Comparison of ENCODE assay signal across 10 mouse cellular contexts in the genomic region with DNA sequence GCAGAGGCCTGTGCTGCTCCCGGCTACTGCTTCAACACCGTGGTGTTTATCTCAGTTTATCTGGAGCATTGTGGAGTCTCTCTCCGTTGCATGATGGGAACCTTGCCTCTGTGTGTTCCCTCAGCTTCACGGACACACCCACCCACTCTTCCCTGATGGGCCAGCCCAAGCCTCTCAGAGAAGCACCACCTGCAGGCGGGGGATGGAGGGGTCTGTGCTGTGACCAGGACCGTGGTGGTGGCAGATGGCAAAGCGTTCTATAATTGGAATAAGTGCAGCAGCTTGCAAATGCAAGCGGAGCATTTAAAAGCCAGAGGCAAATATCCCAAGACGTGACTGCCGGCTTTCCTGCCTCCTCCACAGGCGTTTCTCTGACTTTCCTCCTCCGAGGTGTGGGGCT.
DNase-seq lines count a peak whose midpoint lies in the region; ATAC-seq and TF ChIP-seq lines count a peak whose summit lies in the region.
"Had no signal": no experiment of that assay in that cellular context is flagged by ENCODE, and none has a peak within 500 bp of the region (broad histone marks: within the 10 kb centered on the region; RNA-seq: fewer than 3 reads in every experiment).

No protein-coding gene starts in this region.

- no peak; the same call in 1 of the 2 replicates for ATAC-seq in midbrain, embryonic 11.5 days (ENCODE audit: low FRiP score)
- ATAC-seq in hindbrain, embryonic 14.5 days (ENCODE audit: low FRiP score), result no peak
- 0 out of 2 replicates have a peak, but pooled peaks have one; percentile 19 for ATAC-seq in stomach, postnatal 0 days (ENCODE audit: low FRiP score, low TSS enrichment)
- no peak for ATAC-seq in kidney, embryonic 16.5 days (ENCODE audit: low FRiP score, low TSS enrichment)
- ATAC-seq in inflammation-experienced regulatory T-cells, adult 6 months, result no peak

- no peak overlapping the region for H3K9ac ChIP-seq in midbrain, embryonic 11.5 days (ENCODE audit: low read length)
- H3K9ac ChIP-seq in hindbrain, embryonic 14.5 days, result no peak overlapping the region
- no peak overlapping the region for H3K9ac ChIP-seq in stomach, postnatal 0 days (ENCODE audit: low read length)
- H3K9ac ChIP-seq in kidney, embryonic 16.5 days (replicated peaks; ENCODE audit: low read length), result no peak overlapping the region

- no peak for DNase-seq in midbrain, embryonic 10.5 days (ENCODE audit: low spot score)
- DNase-seq in midbrain, embryonic 11.5 days (ENCODE audit: low spot score, missing footprints), result no peak
- peak; percentile 46 for DNase-seq in hindbrain, embryonic 14.5 days (ENCODE audit: low spot score)
- peak; percentile 87 to 92 for DNase-seq in left cerebral cortex, postnatal 36 days (ENCODE audit: low spot score in 2 of 2)
- no peak for DNase-seq in stomach, postnatal 0 days (ENCODE audit: low spot score)
- no peak for DNase-seq in thymus, adult 18-20 months
- DNase-seq: gastrocnemius, postnatal 36 days; kidney, adult 8-10 months had no signal

- WGBS in midbrain, embryonic 10.5 days, result 74% methylated on average over 12 of the region's 12 CpGs
- 69% methylated on average over 12 of the region's 12 CpGs for WGBS in midbrain, embryonic 11.5 days
- WGBS in hindbrain, embryonic 14.5 days, result 31% methylated on average over 12 of the region's 12 CpGs
- WGBS in stomach, postnatal 0 days, result 54% methylated on average over 12 of the region's 12 CpGs
- WGBS in kidney, embryonic 16.5 days, result 69% methylated on average over 12 of the region's 12 CpGs

- H3K9me3 ChIP-seq in midbrain, embryonic 10.5 days (replicated peaks), result no peaks in the 10 kb centered on the region
- no peaks in the 10 kb centered on the region for H3K9me3 ChIP-seq in midbrain, embryonic 11.5 days (ENCODE audit: control insufficient read depth, low read length)
- no peaks in the 10 kb centered on the region for H3K9me3 ChIP-seq in hindbrain, embryonic 14.5 days (ENCODE audit: control insufficient read depth, low read length)
- H3K9me3 ChIP-seq in stomach, postnatal 0 days (ENCODE audit: control insufficient read depth, low read length), result no peaks in the 10 kb centered on the region
- no peaks in the 10 kb centered on the region for H3K9me3 ChIP-seq in kidney, embryonic 16.5 days (ENCODE audit: low read length)

- H3K27ac ChIP-seq in midbrain, embryonic 10.5 days (replicated peaks), result peak overlapping the region; percentile 14; the same call in 1 of the 2 replicates
- H3K27ac ChIP-seq in midbrain, embryonic 11.5 days (ENCODE audit: low read depth, low read length), result no peak overlapping the region
- 0 out of 2 replicates have a peak overlapping the region, but pooled peaks have one; percentile 3 for H3K27ac ChIP-seq in hindbrain, embryonic 14.5 days
- no peak overlapping the region for H3K27ac ChIP-seq in stomach, postnatal 0 days (replicated peaks)
- H3K27ac ChIP-seq in kidney, embryonic 16.5 days (ENCODE audit: low read length), result no peak overlapping the region

- H3K4me1 ChIP-seq in midbrain, embryonic 10.5 days, result peaks cover 23% of the 10 kb centered on the region
- no peaks in the 10 kb centered on the region for H3K4me1 ChIP-seq in midbrain, embryonic 11.5 days (ENCODE audit: control insufficient read depth, insufficient read depth, low read length)
- H3K4me1 ChIP-seq in hindbrain, embryonic 14.5 days (replicated peaks; ENCODE audit: control insufficient read depth, insufficient read depth, low read length), result peaks cover 20% of the 10 kb centered on the region
- no peaks in the 10 kb centered on the region for H3K4me1 ChIP-seq in stomach, postnatal 0 days (replicated peaks; ENCODE audit: control insufficient read depth, insufficient read depth)
- no peaks in the 10 kb centered on the region for H3K4me1 ChIP-seq in kidney, embryonic 16.5 days (ENCODE audit: insufficient read depth, low read length)

- H3K4me2 ChIP-seq in midbrain, embryonic 11.5 days, result no peak overlapping the region
- no peak overlapping the region for H3K4me2 ChIP-seq in hindbrain, embryonic 14.5 days (replicated peaks)
- H3K4me2 ChIP-seq in stomach, postnatal 0 days (replicated peaks; ENCODE audit: low read depth), result no peak overlapping the region
- H3K4me2 ChIP-seq in kidney, embryonic 16.5 days (replicated peaks; ENCODE audit: low read depth, low read length), result no peak overlapping the region

- no peak for TF ChIP-seq CTCF in stomach, postnatal 0 days (IDR thresholded peaks at IDR 0.05; ENCODE audit: low read depth)

- H3K27me3 ChIP-seq in midbrain, embryonic 10.5 days (ENCODE audit: low read depth, poor library complexity, severe bottlenecking), result no peaks in the 10 kb centered on the region
- H3K27me3 ChIP-seq in midbrain, embryonic 11.5 days (ENCODE audit: control insufficient read depth, insufficient read depth, low read length), result no peaks in the 10 kb centered on the region
- no peaks in the 10 kb centered on the region for H3K27me3 ChIP-seq in hindbrain, embryonic 14.5 days (ENCODE audit: control insufficient read depth, insufficient read depth, low read length)
- H3K27me3 ChIP-seq in stomach, postnatal 0 days (ENCODE audit: control insufficient read depth, insufficient read depth, low read length), result no peaks in the 10 kb centered on the region
- no peaks in the 10 kb centered on the region for H3K27me3 ChIP-seq in kidney, embryonic 16.5 days (ENCODE audit: insufficient read depth, low read length)

- no peak for TF ChIP-seq EP300 in stomach, postnatal 0 days (optimal IDR thresholded peaks at IDR 0.05)

- no peaks in the 10 kb centered on the region for H3K36me3 ChIP-seq in midbrain, embryonic 10.5 days
- no peaks in the 10 kb centered on the region for H3K36me3 ChIP-seq in midbrain, embryonic 11.5 days (ENCODE audit: control insufficient read depth, insufficient read depth, low read length)
- no peaks in the 10 kb centered on the region for H3K36me3 ChIP-seq in hindbrain, embryonic 14.5 days (replicated peaks; ENCODE audit: control insufficient read depth, insufficient read depth)
- H3K36me3 ChIP-seq in stomach, postnatal 0 days (ENCODE audit: control insufficient read depth, insufficient read depth, low read length), result no peaks in the 10 kb centered on the region
- no peaks in the 10 kb centered on the region for H3K36me3 ChIP-seq in kidney, embryonic 16.5 days (ENCODE audit: insufficient read depth, low read length)

- no peak overlapping the region for H3K4me3 ChIP-seq in midbrain, embryonic 10.5 days
- no peak overlapping the region for H3K4me3 ChIP-seq in midbrain, embryonic 11.5 days (ENCODE audit: low read depth, low read length)
- H3K4me3 ChIP-seq in hindbrain, embryonic 14.5 days (replicated peaks; ENCODE audit: low read length), result no peak overlapping the region
- no peak overlapping the region for H3K4me3 ChIP-seq in stomach, postnatal 0 days (ENCODE audit: low read depth, low read length)
- H3K4me3 ChIP-seq in kidney, embryonic 16.5 days (ENCODE audit: low read length), result no peak overlapping the region

- intact Hi-C loops in left cerebral cortex, postnatal 36 days (cut with DNase I), result loop anchor here (1.0 to 5.0 kb wide), 3 partner anchors 36 to 143 kb away; a partner anchor contains a TSS

Comparison
In these comparisons a context has a peak if more than half of its experiments do, and no peak if none do; other contexts are left out.
1. H3K27ac ChIP-seq: peak in midbrain, embryonic 10.5 days (single experiment) and hindbrain, embryonic 14.5 days (single experiment); none in midbrain, embryonic 11.5 days (single experiment), stomach, postnatal 0 days (single experiment) and kidney, embryonic 16.5 days (single experiment).
2. DNase-seq: peak in hindbrain, embryonic 14.5 days (single experiment) and left cerebral cortex, postnatal 36 days (2 of 2); none in midbrain, embryonic 10.5 days (single experiment), midbrain, embryonic 11.5 days (single experiment), stomach, postnatal 0 days (single experiment) and thymus, adult 18-20 months (0 of 2).